Mouse (Mus musculus) heart, adult 8-10 months (tissue): ENCODE measurements around the gene Coq9. TPM values are rescaled to one million over a fixed set of nuclear protein-coding genes. Genes with fewer than 3 reads are reported as not detected.
"Not testable (repeated sequence)": the region's sequence is repeated elsewhere in the genome, so short reads cannot be mapped to it uniquely, and the experiment has no call there.

ENCODE experiments used
- DNase-seq: peaks from one replicate; pipeline ENCODE4 v3.0.0; 2022; ENCODE audit warnings: low spot score
- total RNA-seq, 4 experiments: library from RNA; stranded (reverse); gene quantifications; 2 replicates each; pipeline ENCODE4 v1.2.4; 2022

Gene Coq9
- total RNA-seq, 4 experiments from 2014 or later: 675 to 794 (median 735) TPM

- no peak for DNase-seq
Measured at GRCm38 (mm10) chr8:94821381-94821780, 16.7 kb upstream of the Coq9 start.

GRCm38 (mm10) chr8:94822637-94823560 lies 15.2 kb upstream of the Coq9 start:
- DNase-seq: peak; percentile 63

- DNase-seq: no peak
Measured at GRCm38 (mm10) chr8:94825170-94825569, 13.0 kb upstream of the Coq9 start.

- no peak for DNase-seq
Measured at GRCm38 (mm10) chr8:94826210-94826609, 11.9 kb upstream of the Coq9 start.

- no peak for DNase-seq
Measured at GRCm38 (mm10) chr8:94828284-94828683, 9.8 kb upstream of the Coq9 start.

- not testable (repeated sequence) for DNase-seq
Measured at GRCm38 (mm10) chr8:94833901-94834405, 4.2 kb upstream of the Coq9 start.

GRCm38 (mm10) chr8:94835751-94836150 lies 2.4 kb upstream of the Coq9 start:
- DNase-seq: not testable (repeated sequence)

GRCm38 (mm10) chr8:94836456-94837240 lies 1.5 kb upstream of the Coq9 start:
- DNase-seq: no peak

- DNase-seq: peak; percentile 76
Measured at GRCm38 (mm10) chr8:94838600-94838999, 479 bp downstream of the Coq9 start.

GRCm38 (mm10) chr8:94841183-94841582 lies 3.1 kb downstream of the Coq9 start:
- DNase-seq: no peak

- no peak for DNase-seq
Measured at GRCm38 (mm10) chr8:94850049-94850448, 11.9 kb downstream of the Coq9 start.

- not testable (repeated sequence) for DNase-seq
Measured at GRCm38 (mm10) chr8:94854761-94855160, 16.6 kb downstream of the Coq9 start.

GRCm38 (mm10) chr8:94857011-94857345 lies 18.9 kb downstream of the Coq9 start:
- no peak for DNase-seq

GRCm38 (mm10) chr8:94857346-94858173 lies 19.4 kb downstream of the Coq9 start, which contains the start of gene Polr2c:
TSS of gene Polr2c (plus strand) at chr8:94857450.
- peak; percentile 90 for DNase-seq

GRCm38 (mm10) chr8:94861352-94861910 lies 23.3 kb downstream of the Coq9 start:
- DNase-seq: peak; percentile 72

- DNase-seq: no peak
Measured at GRCm38 (mm10) chr8:94862487-94863220, 24.5 kb downstream of the Coq9 start.

GRCm38 (mm10) chr8:94863897-94864673 lies 26.0 kb downstream of the Coq9 start:
- no peak for DNase-seq

- no peak for DNase-seq
Measured at GRCm38 (mm10) chr8:94865292-94865691, 27.2 kb downstream of the Coq9 start.

GRCm38 (mm10) chr8:94866921-94867320 lies 28.8 kb downstream of the Coq9 start:
- no peak for DNase-seq

- DNase-seq: no peak
Measured at GRCm38 (mm10) chr8:94869146-94869545, 31.0 kb downstream of the Coq9 start.
